In the genomic region with DNA sequence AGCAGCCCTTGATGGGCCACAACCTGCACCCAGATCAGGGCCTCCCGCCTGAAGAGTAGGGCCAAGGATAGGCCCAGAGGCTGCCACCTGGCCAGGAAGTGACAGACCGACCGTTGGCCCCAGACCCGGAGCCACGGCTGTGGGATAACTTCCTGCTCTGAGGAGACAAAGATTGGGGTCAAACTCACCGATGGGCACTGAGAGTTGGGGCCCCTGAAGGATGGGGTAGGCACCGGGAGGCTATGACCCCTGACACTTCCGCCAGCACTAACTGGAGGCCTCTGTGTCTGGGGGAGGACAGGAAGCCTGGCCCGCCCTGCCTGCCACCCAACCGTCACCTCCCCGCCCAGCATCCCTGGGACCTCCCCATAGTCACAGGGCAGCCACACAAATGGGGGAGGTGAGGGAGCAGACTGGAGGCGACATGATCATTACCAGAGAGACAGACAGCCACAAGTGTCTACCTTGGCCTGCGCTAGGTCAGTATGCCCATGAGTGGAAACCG, we compare ENCODE assay signal across 1 mouse cellular context.
A peak's percentile ranks its signal among the peaks of the same experiment; 100 is the strongest.
TF ChIP-seq lines count a peak whose summit lies in the region.

No protein-coding gene starts in this region.

TF ChIP-seq in CH12.LX, 34 proteins besides CTCF, POLR2A, EP300 and RAD21 (continued from another document):
- TF ChIP-seq NRF1 (IDR thresholded peaks at IDR 0.05; ENCODE audit: low read depth, low read length) (peak; percentile 41; the same call in 1 of the 2 replicates), MAX (IDR thresholded peaks at IDR 0.05; ENCODE audit: low read length) (no peak; the same call in 1 of the 2 replicates), NELFE (IDR thresholded peaks at IDR 0.05; ENCODE audit: low read depth, low read length) (peak; percentile 75), USF2 (conservative IDR thresholded peaks at IDR 0.05; ENCODE audit: low read depth, low read length) (no peak), RCOR1 (conservative IDR thresholded peaks at IDR 0.05; ENCODE audit: low read depth, low read length) (no peak), SMC3 (IDR thresholded peaks at IDR 0.05; ENCODE audit: low read depth, low read length) (no peak), JUN (IDR thresholded peaks at IDR 0.05; ENCODE audit: insufficient read depth, low read depth, low read length) (no peak), JUND (conservative IDR thresholded peaks at IDR 0.05; ENCODE audit: low read depth, low read length) (no peak)
